Mouse (Mus musculus): Measurements from ENCODE around the gene Kcnh1. TPM values are rescaled to one million over a fixed set of nuclear protein-coding genes. Genes with fewer than 3 reads are reported as not detected.

The Kcnh1 gene
- polyA plus RNA-seq, 1 experiment from 2014 or later, result 0.27 TPM

GRCm38 (mm10) chr1:192532212-192532611 is 341.6 kb downstream of the Kcnh1 start:
- Histone ChIP-seq H3K27me3 (ENCODE audit: control insufficient read depth, insufficient read depth, low read length) (no peaks in the 10 kb centered on the region), H3K4me1 (replicated peaks; ENCODE audit: control insufficient read depth, insufficient read depth) (no peaks in the 10 kb centered on the region), H3K36me3 (ENCODE audit: control insufficient read depth, insufficient read depth, low read length) (no peaks in the 10 kb centered on the region), H3K9me3 (ENCODE audit: control insufficient read depth, low read length) (no peaks in the 10 kb centered on the region), H3K9ac (ENCODE audit: low read length) (no peak overlapping the region), H3K4me2 (replicated peaks; ENCODE audit: low read depth) (no peak overlapping the region), H3K27ac (replicated peaks) (no peak overlapping the region), H3K4me3 (ENCODE audit: low read depth, low read length) (no peak overlapping the region)
- DNase-seq (ENCODE audit: low spot score), result no peak
- ATAC-seq (ENCODE audit: low FRiP score, low TSS enrichment), result no peak
- TF ChIP-seq EP300 (optimal IDR thresholded peaks at IDR 0.05) (no peak), CTCF (IDR thresholded peaks at IDR 0.05; ENCODE audit: low read depth) (no peak)
- 43% methylated on average over 2 of the region's 2 CpGs for WGBS

- no peak for DNase-seq (ENCODE audit: low spot score)
- Histone ChIP-seq H3K4me3 (ENCODE audit: low read depth, low read length) (no peak overlapping the region), H3K27me3 (ENCODE audit: control insufficient read depth, insufficient read depth, low read length) (no peaks in the 10 kb centered on the region), H3K9ac (ENCODE audit: low read length) (no peak overlapping the region), H3K4me2 (replicated peaks; ENCODE audit: low read depth) (no peak overlapping the region), H3K36me3 (ENCODE audit: control insufficient read depth, insufficient read depth, low read length) (no peaks in the 10 kb centered on the region), H3K27ac (replicated peaks) (no peak overlapping the region), H3K4me1 (replicated peaks; ENCODE audit: control insufficient read depth, insufficient read depth) (no peaks in the 10 kb centered on the region), H3K9me3 (ENCODE audit: control insufficient read depth, low read length) (no peaks in the 10 kb centered on the region)
- no peak for ATAC-seq (ENCODE audit: low FRiP score, low TSS enrichment)
- TF ChIP-seq EP300 (optimal IDR thresholded peaks at IDR 0.05) (no peak), CTCF (IDR thresholded peaks at IDR 0.05; ENCODE audit: low read depth) (no peak)
Observed at GRCm38 (mm10) chr1:192533016-192533415, 342.4 kb downstream of the Kcnh1 start.

GRCm38 (mm10) chr1:192536440-192536839 is 345.9 kb downstream of the Kcnh1 start:
- 28% methylated on average over 1 of the region's 1 CpGs for WGBS
- no peaks in the 10 kb centered on the region for H3K27me3 ChIP-seq (ENCODE audit: control insufficient read depth, insufficient read depth, low read length)

GRCm38 (mm10) chr1:192537169-192537568 is 346.6 kb downstream of the Kcnh1 start:
- H3K27me3 ChIP-seq (ENCODE audit: control insufficient read depth, insufficient read depth, low read length), result no peaks in the 10 kb centered on the region
- DNase-seq (ENCODE audit: low spot score), result no peak
- TF ChIP-seq EP300 (optimal IDR thresholded peaks at IDR 0.05) (no peak), CTCF (IDR thresholded peaks at IDR 0.05; ENCODE audit: low read depth) (no peak)

More at GRCm38 (mm10) chr1:192536440-192536839, 345.9 kb downstream of the Kcnh1 start:
- Histone ChIP-seq H3K36me3 (ENCODE audit: control insufficient read depth, insufficient read depth, low read length) (no peaks in the 10 kb centered on the region), H3K4me2 (replicated peaks; ENCODE audit: low read depth) (no peak overlapping the region), H3K9me3 (ENCODE audit: control insufficient read depth, low read length) (no peaks in the 10 kb centered on the region), H3K4me1 (replicated peaks; ENCODE audit: control insufficient read depth, insufficient read depth) (no peaks in the 10 kb centered on the region), H3K4me3 (ENCODE audit: low read depth, low read length) (no peak overlapping the region), H3K27ac (replicated peaks) (no peak overlapping the region), H3K9ac (ENCODE audit: low read length) (no peak overlapping the region)
- no peak for DNase-seq (ENCODE audit: low spot score)
- TF ChIP-seq EP300 (optimal IDR thresholded peaks at IDR 0.05) (no peak), CTCF (IDR thresholded peaks at IDR 0.05; ENCODE audit: low read depth) (no peak)
- ATAC-seq (ENCODE audit: low FRiP score, low TSS enrichment), result no peak

GRCm38 (mm10) chr1:192542093-192542492 is 351.5 kb downstream of the Kcnh1 start:
- no peak overlapping the region for H3K9ac ChIP-seq (ENCODE audit: low read length)
- no peak overlapping the region for H3K4me3 ChIP-seq (ENCODE audit: low read depth, low read length)
- H3K4me2 ChIP-seq (replicated peaks; ENCODE audit: low read depth), result no peak overlapping the region
- no peaks in the 10 kb centered on the region for H3K9me3 ChIP-seq (ENCODE audit: control insufficient read depth, low read length)
- no peak for DNase-seq (ENCODE audit: low spot score)
- H3K4me1 ChIP-seq (replicated peaks; ENCODE audit: control insufficient read depth, insufficient read depth), result no peaks in the 10 kb centered on the region
- no peak for ATAC-seq (ENCODE audit: low FRiP score, low TSS enrichment)
- H3K27ac ChIP-seq (replicated peaks), result no peak overlapping the region
- 74% methylated on average over 2 of the region's 2 CpGs for WGBS
- H3K36me3 ChIP-seq (ENCODE audit: control insufficient read depth, insufficient read depth, low read length), result no peaks in the 10 kb centered on the region
- TF ChIP-seq CTCF (IDR thresholded peaks at IDR 0.05; ENCODE audit: low read depth) (no peak), EP300 (optimal IDR thresholded peaks at IDR 0.05) (no peak)
- no peaks in the 10 kb centered on the region for H3K27me3 ChIP-seq (ENCODE audit: control insufficient read depth, insufficient read depth, low read length)

More at GRCm38 (mm10) chr1:192537169-192537568, 346.6 kb downstream of the Kcnh1 start:
- Histone ChIP-seq H3K9me3 (ENCODE audit: control insufficient read depth, low read length) (no peaks in the 10 kb centered on the region), H3K27ac (replicated peaks) (no peak overlapping the region), H3K36me3 (ENCODE audit: control insufficient read depth, insufficient read depth, low read length) (no peaks in the 10 kb centered on the region), H3K4me1 (replicated peaks; ENCODE audit: control insufficient read depth, insufficient read depth) (no peaks in the 10 kb centered on the region), H3K4me2 (replicated peaks; ENCODE audit: low read depth) (no peak overlapping the region), H3K4me3 (ENCODE audit: low read depth, low read length) (no peak overlapping the region), H3K9ac (ENCODE audit: low read length) (no peak overlapping the region)
- ATAC-seq (ENCODE audit: low FRiP score, low TSS enrichment), result no peak
- WGBS, result 65% methylated on average over 7 of the region's 7 CpGs

GRCm38 (mm10) chr1:192543686-192544085 is 353.1 kb downstream of the Kcnh1 start:
- WGBS, result 78% methylated on average over 4 of the region's 4 CpGs
- no peaks in the 10 kb centered on the region for H3K27me3 ChIP-seq (ENCODE audit: control insufficient read depth, insufficient read depth, low read length)
- ATAC-seq (ENCODE audit: low FRiP score, low TSS enrichment), result no peak
- no peak for TF ChIP-seq EP300 (optimal IDR thresholded peaks at IDR 0.05)
- no peak for TF ChIP-seq CTCF (IDR thresholded peaks at IDR 0.05; ENCODE audit: low read depth)
- H3K4me2 ChIP-seq (replicated peaks; ENCODE audit: low read depth), result no peak overlapping the region
- H3K4me3 ChIP-seq (ENCODE audit: low read depth, low read length), result no peak overlapping the region
- H3K9ac ChIP-seq (ENCODE audit: low read length), result no peak overlapping the region
- no peaks in the 10 kb centered on the region for H3K4me1 ChIP-seq (replicated peaks; ENCODE audit: control insufficient read depth, insufficient read depth)
- DNase-seq (ENCODE audit: low spot score), result no peak
- H3K9me3 ChIP-seq (ENCODE audit: control insufficient read depth, low read length), result no peaks in the 10 kb centered on the region
- H3K36me3 ChIP-seq (ENCODE audit: control insufficient read depth, insufficient read depth, low read length), result no peaks in the 10 kb centered on the region
- no peak overlapping the region for H3K27ac ChIP-seq (replicated peaks)

Data from stomach, postnatal 0 days (tissue).